Mouse (Mus musculus) cerebellum, adult 11-12 months (tissue): Measurements from ENCODE around the gene Myg1.
A peak's percentile ranks its signal among the peaks of the same experiment; 100 is the strongest.

ENCODE experiments used
- DNase-seq: peaks from one replicate; pipeline ENCODE4 v3.0.0; 2022

Myg1 gene

GRCm38 (mm10) chr15:102350138-102350941 is 18.8 kb downstream of the Myg1 start, which contains the start of gene Aaas:
Gene Aaas, minus strand, starts transcription at chr15:102350771.
- peak; percentile 93 for DNase-seq

GRCm38 (mm10) chr15:102350942-102351291 is 19.4 kb downstream of the Myg1 start:
- no peak for DNase-seq

DNA sequence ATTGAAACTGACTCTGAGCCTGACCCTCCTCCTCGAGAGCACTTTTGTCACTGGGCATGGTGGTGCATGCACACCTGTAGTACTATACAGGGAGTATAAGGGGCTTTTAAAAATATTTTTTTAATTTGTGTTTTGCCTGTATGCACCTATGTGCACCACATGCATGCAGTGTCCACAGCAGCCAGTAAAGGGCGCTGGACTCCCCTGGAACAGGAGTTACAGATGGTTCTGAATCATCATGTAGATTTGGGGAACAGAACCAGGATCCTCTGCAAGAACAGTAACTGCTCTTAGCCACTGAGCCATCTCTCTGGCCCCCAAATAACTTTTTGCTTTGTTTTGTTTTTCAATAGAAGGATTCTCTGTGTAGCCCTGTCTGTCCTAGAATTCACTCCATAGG is 20.7 kb downstream of the Myg1 start:
- DNase-seq = no peak

- DNase-seq = no peak
These were observed 22.5 kb downstream of the Myg1 start for GRCm38 (mm10) chr15:102353986-102354385.

DNA sequence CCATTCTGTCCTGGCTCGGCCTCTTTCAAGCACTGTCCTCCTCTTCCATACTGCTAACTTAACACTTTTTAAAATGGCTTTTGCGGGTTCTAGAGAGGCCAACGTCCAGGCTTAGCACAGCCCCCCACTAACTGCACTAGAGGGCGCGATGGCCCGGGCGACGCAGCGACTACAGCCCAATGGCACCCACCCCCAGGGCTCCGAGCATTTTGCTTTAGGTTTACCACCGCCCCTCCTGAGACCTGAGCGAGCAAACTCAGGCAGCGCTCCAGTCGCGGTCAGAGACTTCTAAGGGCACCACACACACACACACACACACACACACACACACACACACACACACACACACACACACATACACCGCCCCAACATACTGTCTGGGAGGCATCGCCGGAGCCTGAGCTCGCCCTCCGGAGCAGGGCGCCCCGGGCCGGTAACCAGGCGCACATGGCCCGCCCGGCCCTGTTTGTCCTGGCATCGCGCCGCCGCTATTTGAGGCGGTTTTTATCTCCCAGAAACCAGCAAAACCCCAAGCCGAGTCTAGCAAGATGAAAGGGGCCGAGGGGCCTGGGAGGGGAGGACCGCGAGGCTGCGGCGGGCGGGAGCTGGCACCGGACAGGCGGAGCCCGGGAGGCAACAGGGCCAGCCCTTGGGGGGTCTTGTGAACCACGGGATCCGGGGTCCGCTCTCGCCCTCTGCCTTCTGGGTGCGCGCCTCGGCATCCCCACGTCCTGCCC is 23.8 kb downstream of the Myg1 start:
- DNase-seq = no peak

- peak; percentile 34 for DNase-seq
These were observed 24.4 kb downstream of the Myg1 start for GRCm38 (mm10) chr15:102355871-102356441.

DNA sequence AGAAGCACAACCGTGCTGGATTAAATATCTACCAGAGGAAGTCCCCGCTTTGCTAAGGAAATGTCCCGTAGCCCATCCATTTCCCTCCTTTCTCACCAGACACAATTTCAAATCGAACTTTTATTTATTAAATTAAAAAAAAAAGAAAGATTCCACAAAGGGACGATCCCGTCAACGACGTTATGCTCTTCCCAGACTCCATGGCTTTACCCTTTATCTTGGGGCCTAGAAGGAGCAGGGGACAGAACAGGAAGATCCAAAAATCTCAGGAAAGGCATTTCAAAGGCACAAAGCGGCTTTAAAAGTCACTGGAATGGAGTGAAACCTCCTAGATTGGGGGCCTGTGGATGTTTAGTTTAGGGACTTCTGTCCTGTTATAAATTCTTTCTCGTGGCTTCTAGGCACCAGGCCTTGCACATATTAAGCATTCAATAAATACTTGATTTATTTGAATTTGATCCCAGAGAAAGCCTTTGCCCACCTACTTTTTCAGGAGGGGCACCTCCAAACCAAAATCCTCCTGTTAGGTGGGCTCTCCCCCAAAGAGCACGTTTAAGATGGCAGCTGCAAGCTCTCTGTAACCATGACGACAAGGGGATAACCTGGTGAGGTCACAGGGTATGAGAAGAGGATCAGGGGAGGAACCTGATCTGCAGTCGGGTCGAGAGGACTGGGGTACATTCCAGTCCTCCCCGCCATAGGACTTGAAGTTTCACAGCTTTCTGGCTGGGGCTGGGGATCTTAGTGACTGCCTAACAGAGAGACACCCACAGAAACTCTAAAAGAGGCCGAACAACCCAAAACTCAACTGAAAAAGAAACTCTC is 25.2 kb downstream of the Myg1 start:
- DNase-seq = no peak

- DNase-seq = no peak
These were observed 26.6 kb downstream of the Myg1 start for GRCm38 (mm10) chr15:102358126-102358525.

- DNase-seq = no peak
These were observed 27.3 kb downstream of the Myg1 start for GRCm38 (mm10) chr15:102358834-102359233.

DNA sequence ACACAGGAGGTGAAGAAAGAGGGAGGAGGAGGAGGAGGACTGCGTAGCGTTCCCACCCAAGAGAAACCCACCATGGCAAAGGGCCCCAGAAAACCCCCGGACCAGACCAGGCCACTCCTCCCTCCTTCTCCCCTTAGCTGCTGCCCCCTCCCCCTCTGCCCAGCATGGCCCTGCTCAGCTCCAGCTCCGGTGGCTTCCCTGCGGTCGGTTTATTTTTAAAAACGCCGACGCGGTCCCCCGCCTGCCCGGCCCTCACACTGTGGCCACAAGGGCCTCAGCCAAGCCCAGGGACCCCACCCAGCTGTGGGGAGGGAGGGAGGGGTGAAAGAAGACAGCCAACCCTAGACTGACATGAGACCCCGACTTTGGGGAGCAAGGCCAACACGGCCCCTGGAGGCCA is 31.1 kb downstream of the Myg1 start:
- DNase-seq = no peak

DNA sequence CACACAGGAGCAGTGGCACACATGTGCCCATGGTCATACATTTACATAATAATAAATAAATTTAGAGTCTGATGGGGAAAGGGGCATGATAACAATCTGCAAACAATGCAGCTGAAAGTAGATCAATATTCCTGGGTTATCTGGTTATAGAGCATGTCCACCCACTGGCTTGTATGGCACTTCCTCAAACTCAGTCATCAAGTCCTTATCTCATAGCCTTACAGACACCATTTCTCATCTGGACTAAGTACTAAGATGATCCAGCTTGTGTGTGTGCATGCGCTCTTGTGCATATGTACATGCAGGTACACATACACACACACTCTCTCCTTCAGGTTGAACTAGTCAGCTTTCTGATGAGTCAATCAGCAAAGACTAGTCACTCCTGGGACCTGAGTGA is 33.2 kb downstream of the Myg1 start:
- no peak for DNase-seq

DNA sequence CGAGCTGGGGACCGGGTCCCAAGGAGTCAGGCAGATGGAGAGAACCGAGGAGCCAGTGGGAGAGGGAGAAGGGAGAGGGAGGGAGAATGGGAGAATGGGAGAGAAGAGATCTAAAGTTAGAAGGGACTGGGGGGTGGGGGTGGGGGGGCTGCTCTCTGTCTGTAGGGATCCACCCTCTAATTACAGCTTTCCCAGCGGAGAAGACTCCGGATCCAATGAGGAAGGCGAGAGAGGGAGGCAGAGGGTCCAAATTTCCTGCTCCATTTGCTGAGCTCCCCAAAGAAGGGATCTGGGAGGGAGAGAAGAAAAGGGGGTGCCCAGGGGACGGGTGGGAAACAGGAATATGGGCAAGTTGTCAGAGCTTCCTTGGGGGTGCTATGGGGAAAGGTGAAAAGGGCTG is 34.7 kb downstream of the Myg1 start:
- DNase-seq = no peak

DNA sequence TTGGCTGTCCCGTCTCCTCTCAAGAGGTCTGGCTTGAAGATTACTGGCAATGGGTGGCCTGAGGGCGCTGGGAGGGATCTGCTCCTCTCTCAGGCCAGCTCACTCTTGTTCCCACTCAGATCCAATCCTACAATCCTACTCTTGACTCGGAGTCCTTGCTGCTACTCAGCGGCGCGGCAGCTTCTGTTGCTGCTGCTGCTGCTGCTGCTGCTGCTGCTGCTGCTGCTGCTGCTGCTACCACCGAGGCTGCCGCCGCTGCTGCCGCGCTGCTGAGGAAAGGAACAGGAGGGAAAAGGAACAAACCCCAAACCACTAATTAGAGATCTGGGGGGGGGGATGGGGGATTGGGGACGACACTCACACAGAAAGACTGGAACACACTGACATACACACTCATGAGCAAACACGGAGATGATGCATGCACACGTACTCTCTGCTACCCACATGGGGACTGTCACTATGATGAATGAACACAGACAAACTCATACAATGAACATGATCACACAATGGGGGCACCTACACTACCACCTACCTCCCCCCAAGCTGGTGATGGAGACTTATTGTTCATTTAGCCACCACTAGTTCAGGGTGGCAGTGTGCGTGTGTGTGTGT is 35.3 kb downstream of the Myg1 start, which contains the start of gene Sp7:
Sp7 (minus strand) TSS at position 450 of the 612 bp plus-strand sequence.
- no peak for DNase-seq

GRCm38 (mm10) chr15:102369972-102370371 is 38.5 kb downstream of the Myg1 start:
- no peak for DNase-seq

DNA sequence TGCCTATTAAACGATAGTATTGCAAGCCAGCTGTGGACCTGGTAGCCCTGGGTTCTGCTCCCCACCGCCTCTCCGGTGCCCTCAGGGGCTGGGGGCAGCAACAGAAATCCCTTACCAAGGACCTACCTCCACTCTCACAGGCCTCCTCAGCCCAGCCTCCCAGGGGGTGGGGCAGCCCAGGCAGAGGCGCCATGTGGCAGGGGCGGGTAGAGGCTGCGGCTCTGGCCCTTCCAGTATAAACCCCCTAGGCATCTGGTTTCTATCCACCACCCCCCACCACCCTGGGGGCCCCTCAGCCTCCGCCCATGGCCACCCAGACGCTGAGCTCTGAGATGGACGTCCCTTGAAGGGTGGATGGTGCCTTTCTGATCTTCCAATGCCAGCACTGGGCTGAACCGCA is 39.2 kb downstream of the Myg1 start:
- DNase-seq = no peak

GRCm38 (mm10) chr15:102376453-102377162 is 45.1 kb downstream of the Myg1 start:
- DNase-seq = peak; percentile 17

GRCm38 (mm10) chr15:102377163-102377543 is 45.6 kb downstream of the Myg1 start:
- peak; percentile 42 for DNase-seq

DNA sequence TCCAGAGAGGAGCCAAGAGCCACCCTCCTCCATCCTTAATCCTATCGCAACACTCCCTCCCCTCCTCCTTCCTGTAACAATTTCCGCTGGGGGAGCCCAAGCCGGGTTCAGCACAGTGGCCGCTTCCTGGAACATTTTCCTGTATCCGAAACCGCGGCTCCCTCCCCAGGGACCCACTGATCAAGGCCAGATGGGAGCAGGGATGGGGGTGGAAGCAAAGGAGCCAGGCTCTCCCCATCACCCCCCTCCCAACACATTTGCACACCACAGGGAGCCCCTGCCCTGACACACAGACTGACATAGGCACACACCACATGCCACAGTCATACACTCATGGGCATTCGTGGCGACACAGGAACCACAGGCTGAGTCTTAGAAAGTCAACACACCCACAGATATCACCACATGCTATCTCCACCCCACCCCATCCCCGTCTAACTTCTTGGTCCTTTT is 46.3 kb downstream of the Myg1 start:
- peak; percentile 19 for DNase-seq

DNA sequence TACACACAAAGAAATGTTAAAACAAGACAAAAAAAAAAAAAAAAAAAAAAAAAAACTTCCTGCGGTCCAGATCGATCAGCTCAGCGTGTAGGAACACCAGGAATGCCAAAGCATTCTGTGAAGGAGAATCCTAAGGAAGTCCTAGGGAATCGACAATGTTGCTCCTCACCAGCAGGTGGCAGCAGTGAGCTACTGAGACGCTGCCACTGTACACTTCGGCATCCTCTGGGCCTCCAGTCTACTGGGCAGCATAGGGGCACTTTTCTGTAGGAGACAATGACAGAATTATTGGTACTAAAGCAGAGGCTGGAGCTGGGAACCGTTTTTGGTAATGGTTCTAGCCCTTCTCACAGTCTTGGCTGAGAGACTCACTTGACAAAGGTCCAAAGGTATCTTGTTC is 50.1 kb downstream of the Myg1 start:
- DNase-seq = peak; percentile 68

- DNase-seq = no peak
These were observed 52.2 kb downstream of the Myg1 start for GRCm38 (mm10) chr15:102383671-102384070.

GRCm38 (mm10) chr15:102386640-102387039 is 55.1 kb downstream of the Myg1 start:
- no peak for DNase-seq
